Mouse (Mus musculus) retina, postnatal 7 days (tissue): ENCODE data around the gene Tmtc4.

ENCODE experiments used
- DNase-seq: peaks from one replicate; pipeline ENCODE4 v3.0.0-alpha.2; 2012; ENCODE audit warnings: low read depth, low spot score

Gene Tmtc4

GRCm38 (mm10) chr14:122902884-122903283 lies 81.0 kb downstream of the Tmtc4 start:
- no peak for DNase-seq

DNA sequence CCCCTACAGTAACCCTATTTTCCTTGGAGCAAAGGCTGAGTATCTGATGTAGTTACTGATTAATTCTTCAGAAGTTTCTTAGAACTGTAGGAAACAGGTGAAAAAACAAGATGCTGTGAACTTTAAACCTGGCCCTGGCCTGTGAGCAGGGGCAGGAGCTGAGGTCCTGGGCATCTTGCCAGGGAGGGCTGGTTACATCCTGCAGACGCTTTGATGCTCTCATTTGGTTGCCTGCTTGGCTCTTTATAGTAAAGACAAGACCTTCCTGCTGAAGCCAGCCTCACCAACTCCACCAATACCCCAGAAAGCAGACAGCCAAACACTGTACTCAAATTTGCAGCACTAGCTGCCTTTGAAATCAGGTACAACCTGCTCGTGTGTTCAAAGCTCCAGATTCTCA lies 81.7 kb downstream of the Tmtc4 start:
- DNase-seq: no peak

DNA sequence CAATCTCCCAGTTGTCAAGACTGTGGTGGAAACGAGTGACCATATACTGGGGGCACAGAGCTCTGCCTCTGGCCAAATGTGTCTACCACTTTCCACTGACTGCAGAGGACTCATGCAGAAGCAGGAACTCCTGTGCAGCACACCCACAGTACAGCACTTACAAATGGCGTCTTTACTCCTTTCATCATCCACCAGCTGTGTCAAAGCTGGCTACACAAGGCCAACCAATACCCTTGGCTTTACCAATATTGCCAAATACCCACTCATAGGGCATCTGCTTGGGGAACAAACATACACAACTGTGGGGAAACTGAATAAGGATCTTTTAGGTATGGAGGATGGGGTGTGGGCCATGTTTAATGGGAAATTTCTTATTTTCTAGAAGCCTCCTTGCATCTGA lies 82.1 kb downstream of the Tmtc4 start:
- no peak for DNase-seq

DNA sequence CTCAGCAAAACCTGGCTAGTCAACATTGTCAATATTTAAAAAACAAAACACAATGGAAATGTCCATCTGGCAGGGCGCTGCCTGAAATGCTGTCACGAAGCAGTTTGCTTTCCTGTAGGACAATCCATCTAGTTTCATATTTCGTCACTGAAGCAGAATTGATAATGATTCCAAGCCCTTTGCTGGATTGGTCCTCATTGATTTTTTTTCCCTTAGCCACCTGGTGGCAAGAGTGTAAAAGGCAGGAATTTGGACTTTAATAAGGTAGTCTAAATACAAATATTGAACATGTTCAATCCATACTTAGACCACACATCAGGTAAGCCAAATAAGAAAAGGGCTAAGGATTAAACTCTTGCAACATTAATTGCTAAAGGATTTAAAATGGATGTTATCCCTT lies 82.7 kb downstream of the Tmtc4 start:
- DNase-seq: no peak

- no peak for DNase-seq
These were observed 83.2 kb downstream of the Tmtc4 start for GRCm38 (mm10) chr14:122900679-122901078.

DNA sequence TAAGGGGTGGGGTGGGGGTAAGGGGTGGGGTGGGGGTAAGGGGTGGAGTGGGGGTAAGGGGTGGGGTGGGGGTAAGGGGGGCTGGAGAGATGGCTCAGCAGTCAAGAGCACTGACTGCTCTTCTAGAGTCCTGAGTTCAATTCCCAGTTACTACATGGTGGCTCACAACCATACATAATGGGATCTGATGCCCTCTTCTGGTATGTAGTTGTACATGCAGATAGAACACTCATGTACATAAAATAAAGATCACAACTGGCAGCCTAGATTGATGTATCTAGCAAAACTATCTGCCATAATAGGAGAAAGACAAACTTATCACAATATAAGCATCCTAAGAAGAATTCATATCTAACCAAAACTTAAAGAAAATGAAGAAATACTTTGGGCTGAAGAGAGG lies 85.3 kb downstream of the Tmtc4 start:
- no peak for DNase-seq

GRCm38 (mm10) chr14:122896106-122896505 lies 87.7 kb downstream of the Tmtc4 start:
- no peak for DNase-seq

DNA sequence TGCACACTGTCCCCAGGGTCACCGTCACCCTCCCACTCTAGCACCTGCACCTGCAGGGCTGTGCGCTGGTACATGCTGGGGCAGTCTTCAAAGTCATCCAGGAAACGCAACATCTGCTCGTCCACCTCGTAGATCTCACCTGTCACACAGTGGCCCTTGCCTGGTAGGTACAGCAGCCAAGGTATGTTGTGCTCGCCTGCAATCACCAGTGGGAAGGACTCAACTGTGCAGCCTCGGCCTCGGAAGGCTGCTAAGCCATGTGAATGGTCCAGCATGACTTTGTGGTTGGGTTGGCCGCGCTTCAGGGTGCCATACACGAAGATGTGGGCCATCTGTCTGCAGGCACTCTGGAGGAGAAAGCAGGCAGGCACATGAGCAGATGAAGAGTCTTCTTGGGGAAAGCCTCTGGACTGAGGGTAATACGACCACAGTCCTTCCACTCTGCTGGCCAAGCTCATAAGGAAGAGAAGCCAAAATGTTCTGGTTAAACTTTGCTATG lies 92.3 kb downstream of the Tmtc4 start:
- DNase-seq: no peak

DNA sequence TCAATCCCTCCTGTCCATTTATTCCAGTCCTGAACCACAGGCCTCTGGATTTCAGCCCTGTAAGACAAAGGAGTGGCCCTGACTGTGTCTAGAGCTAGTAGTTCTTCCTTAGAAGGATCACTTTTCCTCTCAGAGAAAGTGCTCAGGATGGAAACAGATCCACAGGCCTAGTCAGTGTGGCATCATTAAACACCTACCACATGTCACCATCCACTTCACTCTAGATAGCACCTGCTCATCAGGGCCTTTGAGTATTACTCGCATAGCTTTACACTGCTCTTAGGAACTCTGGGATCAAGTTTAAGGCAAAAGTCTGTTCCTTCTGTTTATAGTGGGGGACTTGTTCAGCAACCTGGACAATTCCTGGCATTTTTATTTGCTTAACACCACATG lies 95.4 kb downstream of the Tmtc4 start:
- no peak for DNase-seq

- DNase-seq: no peak
These were observed 95.9 kb downstream of the Tmtc4 start for GRCm38 (mm10) chr14:122887702-122888479.

DNA sequence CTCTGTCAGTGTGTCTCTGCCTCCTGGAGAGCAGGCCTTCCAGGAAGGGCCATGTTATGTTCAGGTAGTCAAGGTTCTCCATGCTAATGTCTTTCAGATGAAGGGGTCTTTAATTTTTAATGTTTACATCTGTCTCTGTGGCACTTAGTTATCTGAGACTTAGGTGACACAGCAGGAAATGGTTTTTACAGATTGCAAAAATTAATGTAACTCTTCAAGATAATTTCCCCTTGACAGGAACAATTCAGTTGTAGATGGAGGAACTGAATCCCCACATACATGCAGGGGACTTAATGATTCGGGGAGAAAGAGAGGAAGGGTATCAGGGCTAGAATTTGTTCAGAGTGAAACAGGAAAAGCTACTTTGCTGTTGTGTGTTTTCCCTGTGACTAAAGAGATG lies 96.6 kb downstream of the Tmtc4 start:
- DNase-seq: no peak

DNA sequence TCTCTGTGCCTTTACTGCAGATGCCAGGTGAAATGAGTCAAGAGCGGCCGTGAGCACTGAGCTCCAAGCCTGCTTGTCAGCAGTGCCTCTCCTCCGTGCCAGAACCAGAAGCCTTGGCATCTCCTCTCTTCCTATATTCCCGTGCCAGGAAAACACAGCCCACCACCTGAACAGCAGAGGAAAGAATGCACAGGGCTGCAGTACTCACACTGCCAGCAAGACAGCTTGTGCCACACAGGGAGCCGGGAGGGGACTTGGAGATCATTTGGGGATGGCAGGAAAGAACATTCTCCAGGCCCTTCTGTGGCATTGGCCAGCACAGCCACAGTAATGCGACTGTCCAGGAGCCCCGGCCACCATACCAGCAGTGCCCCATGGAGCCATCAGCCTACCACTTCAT lies 97.9 kb downstream of the Tmtc4 start:
- DNase-seq: no peak

DNA sequence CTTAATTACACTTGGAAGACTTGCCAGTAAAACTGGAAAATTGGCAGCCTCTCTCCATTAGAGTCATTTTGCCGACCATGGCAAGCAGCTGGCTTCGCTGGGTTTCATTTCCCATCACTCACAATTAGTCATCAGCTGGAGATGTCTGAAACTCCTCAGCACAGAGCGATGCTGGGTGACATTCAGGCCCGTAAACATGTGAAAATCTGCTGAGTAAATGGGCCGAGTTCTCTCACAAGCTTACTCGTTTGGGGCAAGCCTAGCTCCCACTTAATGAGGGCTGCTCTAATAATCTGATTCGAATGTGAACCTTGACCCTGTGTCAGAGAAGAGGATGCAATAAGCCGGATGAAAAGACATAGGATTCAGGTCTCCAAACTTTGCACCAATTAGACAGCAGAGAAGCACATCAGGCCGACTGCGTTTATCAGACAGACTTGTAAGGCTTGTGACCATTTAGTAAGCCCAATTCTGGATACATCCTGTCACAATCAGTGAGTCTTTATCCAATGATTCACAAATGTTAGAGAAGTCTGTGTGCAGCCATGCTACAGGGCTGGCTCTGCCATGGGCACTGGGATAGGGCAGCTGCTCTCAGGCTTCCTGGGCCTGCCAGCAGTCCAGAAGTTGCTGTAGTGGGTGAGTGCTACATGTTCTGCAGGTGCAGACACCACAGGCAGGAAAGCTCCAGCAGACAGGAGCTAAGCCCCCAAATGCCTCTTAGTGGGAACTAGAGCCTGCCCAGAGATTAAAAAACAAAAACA lies 99.8 kb downstream of the Tmtc4 start:
- DNase-seq: peak; percentile 31

DNA sequence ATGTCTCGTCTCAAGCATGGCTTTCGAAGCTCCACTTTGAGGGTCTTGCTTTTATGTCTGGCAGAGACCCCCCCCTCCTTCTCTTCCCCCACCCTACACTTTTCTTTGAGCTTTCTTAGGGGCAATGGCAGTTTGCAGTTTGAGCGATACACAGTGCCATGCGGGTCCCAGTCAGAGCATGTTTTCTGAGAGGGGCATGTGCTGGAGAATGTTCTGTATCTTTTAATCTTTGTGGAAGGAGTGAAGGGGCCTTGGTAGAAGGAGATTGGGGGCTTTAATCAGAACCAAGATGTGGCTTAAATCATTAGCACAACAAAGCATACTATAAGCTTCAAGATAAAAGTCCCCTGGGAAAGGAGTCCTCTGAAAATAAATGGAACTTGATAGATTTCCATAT lies 100.4 kb downstream of the Tmtc4 start:
- DNase-seq: no peak

DNA sequence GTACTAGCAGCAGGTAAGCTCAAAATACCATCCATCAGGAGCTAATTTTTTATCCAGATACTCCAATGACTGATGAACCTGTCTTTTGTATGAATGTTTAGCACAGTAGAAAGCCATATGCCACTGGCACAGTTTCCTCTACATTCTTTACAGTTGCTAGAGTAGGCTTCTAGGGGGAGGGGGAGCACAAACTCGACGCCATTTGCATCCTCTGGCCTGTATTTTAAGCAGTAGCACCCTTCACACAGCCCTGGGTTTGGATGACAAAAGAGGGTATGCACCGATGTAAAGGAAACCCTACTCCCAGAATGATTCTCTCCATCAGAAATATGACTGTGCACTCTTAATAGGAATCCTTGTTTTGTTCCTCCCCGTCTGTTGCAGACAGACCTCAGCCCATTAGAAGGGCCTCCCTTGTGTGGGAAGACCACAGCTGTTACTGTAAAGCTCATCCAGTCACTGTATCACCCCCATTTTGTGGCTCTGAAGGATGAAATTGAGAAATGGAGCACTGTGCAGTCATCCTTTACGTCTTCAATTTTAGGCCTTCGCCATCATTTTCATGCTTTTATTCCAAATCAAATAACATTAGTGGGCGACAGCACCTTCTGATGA lies 100.9 kb downstream of the Tmtc4 start:
- DNase-seq: no peak

DNA sequence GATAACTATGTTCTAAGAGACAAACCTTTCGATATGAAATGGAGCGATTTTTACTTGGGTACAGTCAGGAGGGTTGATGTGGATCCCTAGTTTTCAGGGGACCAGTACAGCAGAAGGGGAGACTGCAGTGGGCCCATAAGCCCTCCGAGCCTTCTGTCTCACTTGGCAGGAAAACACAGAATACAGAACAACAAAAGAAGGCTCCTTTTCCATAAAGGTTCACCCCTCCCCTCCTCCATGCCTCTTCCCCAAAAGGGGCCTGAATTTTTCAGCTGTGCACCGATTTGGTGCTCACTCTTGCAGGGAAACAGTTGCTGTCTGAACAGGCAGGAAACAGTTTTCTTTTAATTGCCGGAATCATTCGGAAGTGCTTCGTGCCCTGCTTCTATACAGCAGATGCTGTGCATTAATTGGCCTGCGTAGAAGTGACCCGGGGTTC lies 101.6 kb downstream of the Tmtc4 start:
- no peak for DNase-seq

GRCm38 (mm10) chr14:122881699-122882098 lies 102.1 kb downstream of the Tmtc4 start:
- DNase-seq: no peak

- no peak for DNase-seq
These were observed 103.5 kb downstream of the Tmtc4 start for GRCm38 (mm10) chr14:122880291-122880690.

DNA sequence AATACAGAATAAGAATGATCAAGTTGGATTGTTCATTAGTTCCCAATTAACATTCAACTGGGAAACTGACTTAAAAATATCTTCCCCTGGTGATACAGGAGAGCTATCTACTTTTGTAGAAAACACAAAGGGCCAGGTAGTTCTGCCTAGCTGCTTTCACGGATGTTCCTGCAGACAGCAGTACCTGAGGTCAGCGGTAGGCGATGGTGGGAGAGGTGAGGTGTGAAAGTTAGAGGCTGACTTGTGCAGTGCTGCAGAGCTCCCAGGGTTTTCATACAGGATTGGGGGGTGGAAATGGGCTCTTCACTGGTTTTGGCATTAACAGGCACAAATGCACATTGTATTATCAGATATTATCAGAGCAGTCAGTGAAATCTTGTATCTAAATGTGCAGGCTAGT lies 106.0 kb downstream of the Tmtc4 start:
- DNase-seq: no peak

GRCm38 (mm10) chr14:122876723-122877122 lies 107.1 kb downstream of the Tmtc4 start:
- no peak for DNase-seq

- DNase-seq: peak; percentile 66
These were observed 107.7 kb downstream of the Tmtc4 start for GRCm38 (mm10) chr14:122876163-122876562.

DNA sequence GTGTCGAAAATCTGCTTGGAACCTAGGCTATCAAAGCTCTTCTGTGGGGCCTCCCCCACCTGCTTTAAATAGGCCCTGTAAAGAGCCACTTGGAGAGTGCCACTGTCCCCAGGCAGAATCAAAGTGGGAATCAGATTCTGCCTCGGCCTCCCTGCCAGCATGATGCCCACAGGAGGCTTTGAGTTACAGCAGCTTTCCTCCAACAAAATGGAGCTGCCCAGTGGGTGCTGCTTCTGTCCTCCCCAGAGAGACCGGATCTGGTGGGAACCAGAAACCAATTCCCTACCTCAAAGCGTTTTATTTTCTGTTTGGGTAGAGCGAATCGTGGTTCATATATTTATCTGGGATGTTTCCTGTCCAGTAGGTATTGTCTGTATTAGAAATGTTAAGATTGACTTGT lies 108.2 kb downstream of the Tmtc4 start:
- DNase-seq: no peak

DNA sequence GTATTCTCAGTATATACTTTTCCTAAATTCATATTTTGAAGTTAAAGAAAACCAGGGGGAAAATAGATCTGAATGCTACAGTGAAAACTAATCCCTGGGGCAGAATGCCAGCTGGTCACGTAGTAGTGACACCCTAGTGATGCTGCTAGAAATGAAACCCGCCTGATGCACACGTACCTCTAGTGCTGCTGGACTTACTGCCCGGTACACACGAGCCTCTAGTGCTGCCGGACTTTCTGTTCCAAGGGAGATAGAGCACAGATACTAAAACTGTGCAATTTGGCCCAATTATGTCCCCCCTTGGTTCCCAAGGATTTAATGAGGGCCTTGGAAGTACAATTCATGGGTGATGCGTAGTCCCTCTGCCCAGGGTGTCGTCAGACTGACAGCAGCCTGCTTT lies 108.8 kb downstream of the Tmtc4 start:
- DNase-seq: no peak
